Mouse (Mus musculus) liver, adult 2 months (tissue): ENCODE data around the gene Dcakd. TPM values are rescaled to one million over a fixed set of nuclear protein-coding genes. Genes with fewer than 3 reads are reported as not detected.

ENCODE experiments used
- DNase-seq: peaks from one replicate; pipeline ENCODE4 v3.0.0-alpha.2; 2011; ENCODE audit warnings: low read depth, low spot score; ENCODE audit errors: extremely low read depth
- H3K27ac ChIP-seq: fragments of 200-500 bp; replicated peaks from 2 replicates; pipeline ENCODE4 v1.5.1; 2012; ENCODE audit warnings: low read depth, mild to moderate bottlenecking, control low read depth, inconsistent platforms, low read length; ENCODE audit not compliant: insufficient read depth
- H3K27me3 ChIP-seq: fragments of 200-500 bp; 2 replicates; pipeline ENCODE4 v1.6.1; 2012; ENCODE audit warnings: mild to moderate bottlenecking, moderate library complexity, low read length, inconsistent platforms; ENCODE audit not compliant: control insufficient read depth, insufficient read depth
- H3K36me3 ChIP-seq: fragments of 200-500 bp; 2 replicates; pipeline ENCODE4 v1.6.1; 2012; ENCODE audit warnings: low read length, inconsistent platforms; ENCODE audit not compliant: control insufficient read depth, insufficient read depth
- H3K4me1 ChIP-seq: fragments of 200-500 bp; 2 replicates; pipeline ENCODE4 v1.6.1; 2011; ENCODE audit warnings: low read length; ENCODE audit not compliant: control insufficient read depth, insufficient read depth
- H3K4me3 ChIP-seq: fragments of 200-500 bp; 2 replicates; pipeline ENCODE4 v1.5.1; 2011; ENCODE audit warnings: low read depth, mild to moderate bottlenecking, control low read depth, low read length, moderate library complexity; ENCODE audit not compliant: insufficient read depth
- H3K79me2 ChIP-seq: fragments of 200-500 bp; 2 replicates; pipeline ENCODE4 v1.6.1; 2012; ENCODE audit warnings: inconsistent platforms, mild to moderate bottlenecking, low read length, moderate library complexity; ENCODE audit not compliant: control insufficient read depth, insufficient read depth
- H3K9ac ChIP-seq: fragments of 200-500 bp; 2 replicates; pipeline ENCODE4 v1.6.1; 2012; ENCODE audit warnings: low read depth, mild to moderate bottlenecking, control low read depth, inconsistent platforms, low read length
- CTCF ChIP-seq: fragments of 200-500 bp; IDR thresholded peaks from 2 replicates; pipeline ENCODE4 v1.5.1; 2011; ENCODE audit warnings: low read depth, low read length, control low read depth
- POLR2A ChIP-seq: fragments of 200-500 bp; IDR thresholded peaks from 2 replicates; pipeline ENCODE4 v1.6.1; 2011; ENCODE audit warnings: low read length, control low read depth; ENCODE audit not compliant: insufficient read depth; ENCODE audit errors: extremely low read depth
- WGBS: fragments of 180-500 bp; shearing (Covaris S2); methylation state at CpG from one replicate; pipeline ENCODE4 v1.1.7; 2018; 5-methylcytosine and 5-hydroxymethylcytosine counted together
- polyA plus RNA-seq: library from polyadenylated mRNA; depleted of rRNA; stranded (reverse); fragments of >200 nt; gene quantifications from 2 replicates; pipeline ENCODE4 v1.2.3, GENCODE M21; 2012
- total RNA-seq: library from RNA; depleted of rRNA; stranded (reverse); fragments of >200 nt; gene quantifications from 2 replicates; pipeline ENCODE4 v1.2.3, GENCODE M21; 2014

The Dcakd gene
- total and polyA plus RNA-seq, 2 experiments = 23.9 to 45.8 TPM

GRCm38 (mm10) chr11:103026901-103027300 is 1.2 kb downstream of the Dcakd start:
- TF ChIP-seq CTCF = no peak
- no peak for TF ChIP-seq POLR2A
- H3K27ac ChIP-seq = peak overlapping the region; percentile 71
- peak overlapping the region; percentile 62 for H3K9ac ChIP-seq
- peak; percentile 77 for DNase-seq
- H3K36me3 ChIP-seq = peaks cover 31% of the 10 kb centered on the region
- peaks cover 13% of the 10 kb centered on the region for H3K79me2 ChIP-seq
- WGBS = 21% methylated on average over 3 of the region's 3 CpGs
- H3K4me1 ChIP-seq = peaks cover 11% of the 10 kb centered on the region
- H3K4me3 ChIP-seq = peak overlapping the region; percentile 63
- H3K27me3 ChIP-seq = no peaks in the 10 kb centered on the region

GRCm38 (mm10) chr11:103023974-103024373 is 4.2 kb downstream of the Dcakd start:
- TF ChIP-seq POLR2A (no peak), CTCF (no peak)
- H3K79me2 ChIP-seq = no peaks in the 10 kb centered on the region; the same call in none of the 2 replicates
- WGBS = 88% methylated on average over 3 of the region's 3 CpGs
- H3K27me3 ChIP-seq = no peaks in the 10 kb centered on the region
- DNase-seq = no peak
- peaks cover 6% of the 10 kb centered on the region for H3K4me1 ChIP-seq
- H3K9ac ChIP-seq = no peak overlapping the region
- H3K4me3 ChIP-seq = no peak overlapping the region
- H3K27ac ChIP-seq = no peak overlapping the region
- peaks cover 40% of the 10 kb centered on the region for H3K36me3 ChIP-seq

- no peak overlapping the region for H3K9ac ChIP-seq
- H3K4me1 ChIP-seq = peaks cover 7% of the 10 kb centered on the region
- H3K36me3 ChIP-seq = peaks cover 32% of the 10 kb centered on the region
- DNase-seq = no peak
- no peak overlapping the region for H3K27ac ChIP-seq
- no peaks in the 10 kb centered on the region for H3K27me3 ChIP-seq
- TF ChIP-seq CTCF = no peak
- no peak for TF ChIP-seq POLR2A
- WGBS = 91% methylated on average over 3 of the region's 3 CpGs
- no peaks in the 10 kb centered on the region; the same call in 1 of the 2 replicates for H3K79me2 ChIP-seq
- H3K4me3 ChIP-seq = no peak overlapping the region
Measured at GRCm38 (mm10) chr11:103020713-103021335, 7.3 kb downstream of the Dcakd start.

GRCm38 (mm10) chr11:103019325-103019724 is 8.8 kb downstream of the Dcakd start:
- TF ChIP-seq POLR2A (no peak), CTCF (no peak)
- 93% methylated on average over 7 of the region's 7 CpGs for WGBS
- Histone ChIP-seq H3K36me3 (peaks cover 18% of the 10 kb centered on the region; the same call in 1 of the 2 replicates), H3K4me1 (peaks cover 10% of the 10 kb centered on the region), H3K27me3 (no peaks in the 10 kb centered on the region), H3K9ac (no peak overlapping the region), H3K4me3 (no peak overlapping the region), H3K79me2 (no peaks in the 10 kb centered on the region; the same call in 1 of the 2 replicates), H3K27ac (no peak overlapping the region)
- no peak for DNase-seq

GRCm38 (mm10) chr11:103018860-103019259 is 9.3 kb downstream of the Dcakd start:
- peaks cover 14% of the 10 kb centered on the region; the same call in 1 of the 2 replicates for H3K36me3 ChIP-seq
- no peak overlapping the region for H3K4me3 ChIP-seq
- H3K9ac ChIP-seq = no peak overlapping the region
- no peaks in the 10 kb centered on the region for H3K27me3 ChIP-seq
- WGBS = 61% methylated on average over 6 of the region's 6 CpGs
- no peaks in the 10 kb centered on the region; the same call in 1 of the 2 replicates for H3K79me2 ChIP-seq
- DNase-seq = no peak
- peaks cover 10% of the 10 kb centered on the region for H3K4me1 ChIP-seq
- H3K27ac ChIP-seq = no peak overlapping the region
- TF ChIP-seq POLR2A (no peak), CTCF (no peak)

- H3K4me1 ChIP-seq = peaks cover 10% of the 10 kb centered on the region
- H3K79me2 ChIP-seq = no peaks in the 10 kb centered on the region; the same call in 1 of the 2 replicates
- H3K27ac ChIP-seq = peak overlapping the region; percentile 64; the same call in 1 of the 2 replicates
- TF ChIP-seq POLR2A = no peak
- no peak for TF ChIP-seq CTCF
- H3K9ac ChIP-seq = no peak overlapping the region
- peaks cover 11% of the 10 kb centered on the region; the same call in 1 of the 2 replicates for H3K36me3 ChIP-seq
- peak; percentile 68 for DNase-seq
- WGBS = 19% methylated on average over 9 of the region's 9 CpGs
- no peak overlapping the region for H3K4me3 ChIP-seq
- no peaks in the 10 kb centered on the region for H3K27me3 ChIP-seq
Measured at GRCm38 (mm10) chr11:103017661-103018060, 10.5 kb downstream of the Dcakd start.
